Mouse (Mus musculus) intestine, postnatal 0 days (tissue): ENCODE measurements around the gene Opcml. TPM values are rescaled to one million over a fixed set of nuclear protein-coding genes. Genes with fewer than 3 reads are reported as not detected.

Experiments
- ATAC-seq: fragments of 200-750 bp; cut with Nextera tagmentation; 2 replicates; pipeline ENCODE4 v1.8.0; 2017; ENCODE audit warnings: mild to moderate bottlenecking, moderate TSS enrichment, moderate library complexity
- H3K27ac ChIP-seq: fragments of 300-500 bp; sonication (generic); 2 replicates; pipeline ENCODE4 v1.5.1; 2014; ENCODE audit warnings: mild to moderate bottlenecking, low read depth, low read length, moderate library complexity
- H3K27me3 ChIP-seq: fragments of 300-500 bp; sonication (generic); replicated peaks from 2 replicates; pipeline ENCODE4 v1.6.1; 2014; ENCODE audit warnings: low read length, mixed read lengths; ENCODE audit not compliant: control insufficient read depth, insufficient read depth
- H3K36me3 ChIP-seq: fragments of 300-500 bp; sonication (generic); 2 replicates; pipeline ENCODE4 v1.6.1; 2014; ENCODE audit warnings: mild to moderate bottlenecking, moderate library complexity; ENCODE audit not compliant: control insufficient read depth, insufficient read depth
- H3K4me1 ChIP-seq: fragments of 300-500 bp; sonication (generic); replicated peaks from 2 replicates; pipeline ENCODE4 v1.6.1; 2014; ENCODE audit warnings: antibody characterized with exemption, low read length, mixed read lengths; ENCODE audit not compliant: control insufficient read depth, insufficient read depth
- H3K4me2 ChIP-seq: fragments of 300-500 bp; sonication (generic); replicated peaks from 2 replicates; pipeline ENCODE4 v1.6.1; 2014; ENCODE audit warnings: low read depth, mild to moderate bottlenecking, moderate library complexity
- H3K4me3 ChIP-seq: fragments of 300-500 bp; sonication (generic); 2 replicates; pipeline ENCODE4 v1.5.1; 2014; ENCODE audit warnings: low read depth, low read length
- H3K9ac ChIP-seq: fragments of 300-500 bp; sonication (generic); 2 replicates; pipeline ENCODE4 v1.6.1; 2014; ENCODE audit warnings: mild to moderate bottlenecking, low read depth, low read length
- H3K9me3 ChIP-seq: fragments of 300-500 bp; sonication (generic); 2 replicates; pipeline ENCODE4 v1.6.1; 2016; ENCODE audit warnings: mixed run types; ENCODE audit not compliant: control insufficient read depth
- CTCF ChIP-seq: sonication (generic); IDR thresholded peaks from 2 replicates; pipeline ENCODE4 v1.5.1; 2016; ENCODE audit warnings: low read depth, mild to moderate bottlenecking, control low read depth, antibody characterized with exemption, moderate library complexity
- WGBS: fragments of 180-500 bp; shearing (Covaris S2); extraction: QIAGEN DNeasy Blood & Tissue Kit; methylation state at CpG from one replicate; pipeline ENCODE4 v1.1.7; 2014; 5-methylcytosine and 5-hydroxymethylcytosine counted together
- polyA plus RNA-seq: library from polyadenylated mRNA; unstranded; fragments of >200 nt; fragmentation: Nextera tagmentation; extraction: Ambion mirVana; gene quantifications from 2 replicates; pipeline ENCODE4 v1.2.1, GENCODE M21; 2015

Opcml gene
- polyA plus RNA-seq, 1 experiment from 2014 or later: 1.7 TPM

DNA sequence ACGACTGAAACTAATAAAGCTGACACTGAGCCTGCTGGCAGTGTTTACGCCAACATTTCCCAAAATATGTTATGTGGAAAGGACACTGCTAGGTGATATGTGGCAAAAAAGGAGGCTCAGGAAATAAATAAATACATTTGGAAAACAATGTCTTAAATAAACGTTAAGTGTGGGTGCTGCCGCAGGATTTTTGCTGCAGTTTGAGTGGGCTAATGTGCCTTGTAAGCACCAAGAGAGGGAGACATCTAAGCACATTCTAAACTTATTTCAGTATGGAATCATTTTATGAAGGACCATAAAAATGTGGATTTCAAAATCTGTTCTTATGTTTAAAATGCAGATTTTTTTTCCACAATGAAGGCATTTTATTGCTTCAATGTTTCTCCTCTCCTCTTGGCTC lies 1071.4 kb downstream of the Opcml start:
- no peak for TF ChIP-seq CTCF
- Histone ChIP-seq H3K4me2 (no peak overlapping the region), H3K9ac (no peak overlapping the region), H3K4me1 (no peaks in the 10 kb centered on the region), H3K9me3 (no peaks in the 10 kb centered on the region), H3K27ac (no peak overlapping the region), H3K36me3 (no peaks in the 10 kb centered on the region), H3K27me3 (no peaks in the 10 kb centered on the region), H3K4me3 (no peak overlapping the region)
- ATAC-seq: no peak
- WGBS: 74% methylated on average over 4 of the region's 4 CpGs

DNA sequence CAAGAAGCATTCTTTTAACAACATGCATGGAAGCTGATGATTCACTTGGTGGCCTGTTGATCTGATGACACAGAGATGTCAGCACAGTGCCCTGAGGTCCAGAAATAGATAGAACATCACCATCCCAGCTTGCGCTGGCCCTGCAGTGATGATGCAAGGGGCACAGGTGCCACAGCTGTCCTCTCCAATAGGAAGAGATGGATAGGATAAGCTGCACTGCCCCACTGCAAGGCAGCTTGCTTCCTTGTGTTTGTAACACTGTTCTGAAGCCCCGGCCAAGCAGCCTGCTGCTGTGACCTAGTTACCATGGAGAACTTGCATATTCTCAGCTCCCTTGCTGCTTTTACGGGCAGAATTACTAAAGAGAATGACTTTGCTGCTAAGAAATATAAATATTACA lies 1076.7 kb downstream of the Opcml start:
- Histone ChIP-seq H3K9ac (no peak overlapping the region), H3K27ac (no peak overlapping the region), H3K4me2 (no peak overlapping the region), H3K4me3 (no peak overlapping the region), H3K4me1 (no peaks in the 10 kb centered on the region), H3K9me3 (no peaks in the 10 kb centered on the region), H3K36me3 (no peaks in the 10 kb centered on the region), H3K27me3 (no peaks in the 10 kb centered on the region)
- no peak for ATAC-seq
- no peak for TF ChIP-seq CTCF
- 82% methylated on average over 3 of the region's 3 CpGs for WGBS

DNA sequence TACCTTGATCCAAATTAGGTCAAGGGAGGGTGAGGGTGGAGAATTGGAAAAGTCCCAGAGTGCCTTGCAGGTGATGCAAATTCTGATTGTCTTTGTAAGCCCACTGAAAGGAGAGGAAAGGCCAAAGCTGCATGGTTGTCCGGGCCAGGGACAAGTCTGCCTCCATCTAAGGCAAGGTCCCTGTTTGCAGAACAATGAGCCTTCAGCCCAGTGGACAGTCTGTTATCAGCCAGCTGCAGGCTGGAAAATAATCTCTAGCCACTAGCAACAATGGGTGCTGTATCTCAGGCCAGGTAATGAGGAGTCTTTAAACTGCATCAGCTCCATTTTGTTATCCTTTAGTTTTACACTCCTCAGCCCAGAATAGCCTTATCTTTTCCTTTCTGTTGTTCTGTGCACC lies 1079.9 kb downstream of the Opcml start:
- Histone ChIP-seq H3K4me2 (no peak overlapping the region), H3K4me3 (no peak overlapping the region), H3K36me3 (no peaks in the 10 kb centered on the region), H3K27me3 (no peaks in the 10 kb centered on the region), H3K9ac (no peak overlapping the region), H3K4me1 (no peaks in the 10 kb centered on the region), H3K9me3 (no peaks in the 10 kb centered on the region), H3K27ac (no peak overlapping the region)
- WGBS: 75% methylated on average over 1 of the region's 1 CpGs
- no peak for ATAC-seq
- TF ChIP-seq CTCF: no peak

DNA sequence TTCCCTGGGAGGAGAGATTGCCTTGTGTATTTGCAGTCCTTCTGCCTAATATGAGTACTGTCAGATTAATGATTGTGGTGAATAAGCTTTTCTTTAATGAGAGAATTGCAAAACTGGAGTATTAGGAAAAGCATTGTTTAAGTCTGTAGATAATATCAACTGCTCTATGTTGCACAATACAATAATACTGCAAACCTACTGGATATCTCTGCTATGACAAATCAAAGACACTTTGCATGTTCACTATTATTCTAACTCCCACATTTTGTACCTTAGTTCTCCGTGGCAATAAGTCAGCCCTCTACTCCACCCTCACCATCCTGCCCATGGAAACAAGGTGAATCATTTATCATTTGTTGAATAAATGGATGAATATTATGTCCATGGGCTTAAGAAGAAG lies 1092.0 kb downstream of the Opcml start:
- WGBS: 68% methylated on average over 1 of the region's 1 CpGs
- no peak overlapping the region for H3K27ac ChIP-seq
- no peaks in the 10 kb centered on the region for H3K36me3 ChIP-seq
- H3K9ac ChIP-seq: no peak overlapping the region
- no peak for ATAC-seq
- no peaks in the 10 kb centered on the region for H3K4me1 ChIP-seq
- TF ChIP-seq CTCF: no peak
- H3K27me3 ChIP-seq: no peaks in the 10 kb centered on the region
- H3K9me3 ChIP-seq: no peaks in the 10 kb centered on the region
- no peak overlapping the region for H3K4me2 ChIP-seq
- H3K4me3 ChIP-seq: no peak overlapping the region

- H3K36me3 ChIP-seq: no peaks in the 10 kb centered on the region
- no peak for TF ChIP-seq CTCF
- H3K9me3 ChIP-seq: no peaks in the 10 kb centered on the region
- H3K4me3 ChIP-seq: no peak overlapping the region
- 87% methylated on average over 8 of the region's 8 CpGs for WGBS
- H3K27me3 ChIP-seq: no peaks in the 10 kb centered on the region
- H3K4me2 ChIP-seq: no peak overlapping the region
- no peak for ATAC-seq
- H3K27ac ChIP-seq: no peak overlapping the region
- no peak overlapping the region for H3K9ac ChIP-seq
- H3K4me1 ChIP-seq: no peaks in the 10 kb centered on the region
Observed at GRCm38 (mm10) chr9:28891611-28892010, 1101.0 kb downstream of the Opcml start.

GRCm38 (mm10) chr9:28903291-28903690 lies 1112.7 kb downstream of the Opcml start:
- Histone ChIP-seq H3K9ac (no peak overlapping the region), H3K27ac (no peak overlapping the region), H3K36me3 (no peaks in the 10 kb centered on the region), H3K4me3 (no peak overlapping the region), H3K4me1 (no peaks in the 10 kb centered on the region), H3K9me3 (no peaks in the 10 kb centered on the region), H3K4me2 (no peak overlapping the region), H3K27me3 (no peaks in the 10 kb centered on the region)
- no peak for ATAC-seq
- no peak for TF ChIP-seq CTCF
- WGBS: 88% methylated on average over 1 of the region's 1 CpGs

- no peaks in the 10 kb centered on the region for H3K27me3 ChIP-seq
- no peak overlapping the region for H3K27ac ChIP-seq
- WGBS: 83% methylated on average over 4 of the region's 4 CpGs
- TF ChIP-seq CTCF: no peak
- H3K9ac ChIP-seq: no peak overlapping the region
- ATAC-seq: no peak
- H3K4me1 ChIP-seq: no peaks in the 10 kb centered on the region
- no peak overlapping the region for H3K4me2 ChIP-seq
- H3K4me3 ChIP-seq: no peak overlapping the region
- H3K36me3 ChIP-seq: no peaks in the 10 kb centered on the region
- H3K9me3 ChIP-seq: no peaks in the 10 kb centered on the region
Observed at GRCm38 (mm10) chr9:28909738-28910137, 1119.2 kb downstream of the Opcml start.
